Mouse (Mus musculus): ENCODE data around the gene Rtl9. TPM values are rescaled to one million over a fixed set of nuclear protein-coding genes. Genes with fewer than 3 reads are reported as not detected.

Rtl9 gene
- polyA plus RNA-seq, 1 experiment from 2014 or later: 0.09 TPM

Other genes with a start within 250 kb of the Rtl9 start
- gene Ammecr1, start 132.9 kb upstream of the Rtl9 start, polyA plus RNA-seq (2015; fragmentation: Nextera tagmentation; extraction: Ambion mirVana): 7.3 and 7.5 TPM in 2 replicates

All from kidney, embryonic 16.5 days (tissue).